Mouse (Mus musculus): ENCODE data around the gene BC048403.
A peak's percentile ranks its signal among the peaks of the same experiment; 100 is the strongest.

BC048403 gene

GRCm38 (mm10) chr10:121755822-121756221 lies 16.1 kb downstream of the BC048403 start:
- DNase-seq (ENCODE audit: inconsistent age in 2 of 2, low spot score in 1 of 2), result no peak

DNA sequence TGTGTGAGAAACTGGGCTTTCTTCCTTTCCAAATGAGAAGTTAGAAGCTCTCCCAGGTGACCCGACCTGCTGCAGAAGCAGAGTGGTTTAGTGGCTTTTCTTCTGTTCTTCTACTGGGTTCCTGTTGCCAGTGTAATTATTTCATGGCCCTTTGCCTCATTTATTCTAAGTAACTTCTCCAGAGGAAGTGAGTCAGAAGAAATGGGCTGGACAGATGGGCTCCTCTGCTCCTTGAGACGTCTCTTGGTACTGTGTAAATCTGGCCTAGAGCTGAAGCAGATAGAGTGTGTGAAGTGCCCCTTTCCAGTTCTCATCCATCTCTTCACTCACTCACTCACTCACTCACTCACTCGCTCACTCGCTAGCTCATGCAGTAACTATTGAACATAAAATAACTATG lies 16.9 kb downstream of the BC048403 start:
- no peak for DNase-seq (ENCODE audit: inconsistent age in 2 of 2, low spot score in 1 of 2)

DNA sequence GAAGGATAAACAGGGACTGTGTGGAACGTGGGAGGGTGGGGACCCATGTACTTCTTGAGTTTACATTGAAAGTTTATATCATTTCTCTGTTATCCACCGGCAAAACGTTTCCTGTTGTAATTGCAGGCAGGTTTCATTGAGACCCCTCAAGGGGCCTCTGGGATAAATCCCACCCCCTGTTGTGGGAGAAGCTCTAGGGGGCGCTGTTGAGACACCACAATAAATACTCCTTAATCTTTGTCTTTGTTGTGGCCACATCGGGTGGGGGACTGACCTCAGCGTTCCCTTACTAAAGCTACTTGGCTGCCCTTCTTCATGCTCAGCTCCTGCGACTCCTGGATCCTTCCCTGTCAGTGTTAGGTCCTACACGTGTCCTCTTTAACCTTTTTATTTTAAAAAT lies 19.4 kb downstream of the BC048403 start:
- DNase-seq (ENCODE audit: inconsistent age in 2 of 2, low spot score in 1 of 2), result peak in 1 of 2 experiments; percentile 44

- no peak for DNase-seq (ENCODE audit: inconsistent age in 2 of 2, low spot score in 1 of 2)
These were observed 22.4 kb downstream of the BC048403 start for GRCm38 (mm10) chr10:121762141-121762540.

DNA sequence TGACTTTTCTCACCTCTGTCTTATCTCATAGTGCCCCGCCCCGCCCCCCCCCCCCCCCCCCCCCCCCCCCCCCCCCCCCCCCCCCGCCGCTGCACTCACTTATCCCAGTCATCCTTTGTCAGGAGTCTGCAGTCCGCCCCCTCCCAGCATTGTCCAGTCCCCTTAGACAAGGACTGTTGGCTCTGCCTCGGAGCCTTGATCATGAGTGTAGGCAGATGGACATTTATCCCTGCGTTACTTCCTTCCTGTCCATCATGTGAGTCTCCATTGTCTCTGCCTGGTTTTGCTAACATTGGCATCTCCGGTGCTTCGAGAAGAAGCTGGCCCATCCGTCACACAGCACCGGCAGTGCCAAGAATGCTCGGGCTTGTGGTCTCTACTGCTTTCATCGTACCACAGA lies 23.5 kb downstream of the BC048403 start:
- no peak for DNase-seq (ENCODE audit: inconsistent age in 2 of 2, low spot score in 1 of 2)

GRCm38 (mm10) chr10:121764469-121765173 lies 24.9 kb downstream of the BC048403 start:
- DNase-seq (ENCODE audit: inconsistent age in 2 of 2, low spot score in 1 of 2), result no peak

DNA sequence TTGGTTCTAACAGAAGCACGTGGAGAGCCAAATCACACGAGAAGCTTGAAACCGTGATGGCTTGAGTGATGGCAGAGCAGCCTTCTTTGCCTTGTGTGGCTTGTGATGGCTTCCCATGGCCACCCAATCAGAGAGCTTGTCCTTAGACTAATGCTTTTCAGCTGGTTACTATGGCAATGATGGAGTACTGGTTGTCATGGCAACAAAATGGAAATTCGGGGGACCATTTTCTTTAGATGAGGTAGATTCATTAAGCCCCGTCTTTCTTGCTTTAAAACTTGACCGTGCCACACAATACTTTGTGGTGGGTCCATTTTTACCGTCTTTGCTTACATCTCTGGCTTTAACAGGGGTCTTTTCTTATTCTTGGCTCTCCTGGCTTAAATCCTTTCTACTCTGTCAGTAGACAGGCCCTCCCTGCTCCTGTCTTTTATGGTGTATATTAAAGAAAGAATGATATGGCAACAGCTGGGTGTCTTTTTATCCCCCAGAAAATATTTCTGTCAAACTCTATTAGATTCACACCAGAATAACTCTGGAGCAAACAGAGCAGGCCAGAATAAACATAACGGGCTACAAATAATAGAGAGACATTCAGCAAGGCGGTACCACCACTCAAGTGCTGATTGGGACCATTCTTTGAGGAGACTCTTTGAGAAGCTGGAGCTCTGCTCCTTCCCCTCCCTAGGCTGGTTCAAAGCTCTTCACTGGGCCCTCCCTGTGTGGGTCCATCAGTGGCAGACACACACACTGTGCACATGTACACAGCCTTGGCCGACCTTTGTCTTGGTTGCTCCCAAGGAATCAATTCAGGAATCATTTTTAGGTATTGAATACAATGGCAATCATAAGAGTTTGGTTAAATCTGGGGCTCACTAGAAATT lies 25.7 kb downstream of the BC048403 start:
- no peak for DNase-seq (ENCODE audit: inconsistent age in 2 of 2, low spot score in 1 of 2)

GRCm38 (mm10) chr10:121767295-121767694 lies 27.6 kb downstream of the BC048403 start:
- peak in 1 of 2 experiments; percentile 43 for DNase-seq (ENCODE audit: inconsistent age in 2 of 2, low spot score in 1 of 2)

- DNase-seq (ENCODE audit: inconsistent age in 2 of 2, low spot score in 1 of 2), result no peak
These were observed 30.0 kb downstream of the BC048403 start for GRCm38 (mm10) chr10:121769711-121770110.

DNA sequence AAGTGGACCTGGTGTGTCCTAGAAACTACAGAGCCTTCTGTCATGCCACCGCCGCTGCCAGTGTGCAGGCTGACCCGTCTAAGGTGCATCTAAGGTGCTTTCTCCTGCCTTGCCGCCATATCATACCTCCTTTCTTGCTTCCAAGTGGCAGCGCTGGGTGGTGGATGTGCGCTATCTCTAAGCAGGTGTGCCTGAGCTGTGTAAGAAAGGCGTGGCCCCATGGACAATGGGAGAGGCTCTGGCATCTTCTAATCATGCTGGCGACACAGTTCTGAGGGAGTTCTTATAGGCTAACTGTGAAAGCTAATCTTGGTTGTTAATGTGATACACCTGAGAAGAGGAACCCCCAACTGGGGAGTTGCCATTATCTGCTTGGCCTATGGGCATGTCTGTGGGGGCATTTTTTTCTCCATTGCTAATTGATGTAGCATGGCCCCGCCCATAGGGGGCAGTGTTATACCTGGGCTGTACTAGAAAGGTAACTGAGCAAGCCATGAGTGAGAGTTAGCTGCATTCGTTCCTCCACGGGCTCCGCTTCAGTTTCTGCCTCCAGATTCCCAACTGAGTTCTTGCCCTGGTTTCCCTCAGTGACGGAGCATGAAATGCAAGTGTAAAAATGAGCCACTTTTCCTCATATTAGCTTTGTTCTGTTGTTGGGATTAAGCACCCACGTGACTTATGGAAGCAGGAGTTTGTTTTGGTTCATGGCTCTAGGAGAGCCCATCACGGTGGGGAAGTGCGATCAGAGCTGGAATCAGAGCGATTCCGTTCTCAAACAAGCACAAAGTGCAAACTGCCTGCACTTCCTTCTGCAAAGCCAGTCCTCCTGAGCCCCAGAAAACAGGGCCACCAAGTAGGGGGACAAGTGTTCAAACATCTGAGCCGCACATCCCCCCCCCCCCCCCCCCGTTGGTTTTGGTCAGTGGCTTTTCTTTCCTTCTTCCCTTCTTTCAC lies 31.2 kb downstream of the BC048403 start:
- DNase-seq (ENCODE audit: inconsistent age in 2 of 2, low spot score in 1 of 2), result peak in 1 of 2 experiments; percentile 62

GRCm38 (mm10) chr10:121773813-121774212 lies 34.1 kb downstream of the BC048403 start:
- no peak for DNase-seq (ENCODE audit: inconsistent age in 2 of 2, low spot score in 1 of 2)

DNA sequence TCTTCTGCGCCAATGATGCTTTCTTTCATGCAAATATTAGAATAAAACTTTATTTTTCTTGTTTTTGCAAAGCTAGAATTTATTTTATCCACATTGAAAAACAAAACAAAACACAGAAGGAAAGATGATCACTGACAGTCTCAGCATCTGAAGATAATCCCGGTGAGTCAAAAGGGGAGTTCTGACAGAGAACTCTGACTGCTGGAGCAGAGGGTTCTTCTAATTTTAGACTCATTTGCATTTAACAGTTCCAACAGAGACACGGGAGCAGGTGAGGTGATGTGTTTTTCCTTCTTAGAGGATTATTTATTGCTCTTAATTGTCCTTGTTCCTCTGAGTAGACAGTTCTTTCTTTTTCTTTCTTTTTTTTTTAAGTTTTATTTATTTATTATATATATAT lies 36.3 kb downstream of the BC048403 start:
- no peak for DNase-seq (ENCODE audit: inconsistent age in 2 of 2, low spot score in 1 of 2)

DNA sequence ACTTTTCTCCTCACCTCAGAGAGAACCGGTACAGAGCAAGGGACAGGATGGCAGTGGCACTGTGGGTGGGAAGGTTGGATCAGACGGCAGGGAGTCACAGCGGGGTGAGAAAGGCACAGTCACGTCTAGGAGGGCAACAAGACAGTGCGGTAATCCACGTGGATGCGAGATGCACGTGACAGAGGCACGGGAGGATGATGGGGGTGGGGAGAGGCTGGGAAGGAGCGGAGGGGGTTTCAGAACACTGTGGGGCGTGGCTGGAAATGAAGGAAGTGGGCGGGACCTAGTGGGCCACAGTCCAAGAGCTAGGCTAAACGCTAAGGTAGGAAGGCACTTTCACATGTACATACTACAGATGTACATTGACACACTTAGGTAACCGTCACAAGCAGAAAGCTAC lies 41.4 kb downstream of the BC048403 start:
- no peak for DNase-seq (ENCODE audit: inconsistent age in 2 of 2, low spot score in 1 of 2)

- peak; percentile 15 to 85 for DNase-seq (ENCODE audit: inconsistent age in 2 of 2, low spot score in 1 of 2)
These were observed 48.8 kb downstream of the BC048403 start for GRCm38 (mm10) chr10:121788536-121788935.

DNA sequence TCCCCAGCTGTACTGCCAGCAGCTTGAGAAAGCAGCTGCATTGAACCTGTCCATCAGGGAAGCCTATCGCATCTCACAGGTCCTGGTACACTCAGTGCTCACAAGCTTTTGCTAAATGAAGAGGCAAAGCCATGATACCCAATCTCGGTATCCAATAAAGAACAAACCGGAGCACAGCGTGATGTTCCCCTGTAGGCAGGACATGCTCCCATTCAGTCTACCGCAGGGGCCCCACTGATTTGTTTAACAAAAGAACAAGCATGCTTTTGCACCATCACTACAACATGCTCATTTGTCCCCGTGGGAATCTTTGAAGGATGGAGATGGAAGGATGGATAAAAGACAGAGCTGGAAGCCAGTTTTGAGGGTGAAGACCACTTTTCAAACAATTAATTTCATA lies 50.3 kb downstream of the BC048403 start:
- DNase-seq (ENCODE audit: inconsistent age in 2 of 2, low spot score in 1 of 2), result no peak

DNA sequence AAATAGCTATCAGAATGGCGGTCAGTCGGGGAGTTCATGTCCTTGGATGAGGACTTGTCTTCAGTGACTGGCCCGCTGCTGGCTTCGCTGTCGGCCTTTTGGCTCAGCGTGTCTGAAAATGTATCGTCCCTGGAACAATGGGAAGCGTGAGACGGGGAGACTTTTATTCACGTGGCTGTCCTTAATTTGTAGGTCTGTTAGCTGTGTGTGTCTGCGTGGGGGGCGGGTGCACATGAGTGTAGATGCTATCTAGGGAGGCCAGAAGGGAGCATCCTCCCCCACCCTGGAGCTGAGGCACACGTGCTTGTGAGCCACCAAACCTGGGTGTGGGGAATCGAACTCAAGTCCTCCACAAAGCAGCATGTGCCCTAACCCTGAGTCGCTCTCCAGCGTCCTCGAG lies 52.9 kb downstream of the BC048403 start:
- no peak for DNase-seq (ENCODE audit: inconsistent age in 2 of 2, low spot score in 1 of 2)

- no peak for DNase-seq (ENCODE audit: inconsistent age in 2 of 2, low spot score in 1 of 2)
These were observed 54.7 kb downstream of the BC048403 start for GRCm38 (mm10) chr10:121794486-121794885.

DNA sequence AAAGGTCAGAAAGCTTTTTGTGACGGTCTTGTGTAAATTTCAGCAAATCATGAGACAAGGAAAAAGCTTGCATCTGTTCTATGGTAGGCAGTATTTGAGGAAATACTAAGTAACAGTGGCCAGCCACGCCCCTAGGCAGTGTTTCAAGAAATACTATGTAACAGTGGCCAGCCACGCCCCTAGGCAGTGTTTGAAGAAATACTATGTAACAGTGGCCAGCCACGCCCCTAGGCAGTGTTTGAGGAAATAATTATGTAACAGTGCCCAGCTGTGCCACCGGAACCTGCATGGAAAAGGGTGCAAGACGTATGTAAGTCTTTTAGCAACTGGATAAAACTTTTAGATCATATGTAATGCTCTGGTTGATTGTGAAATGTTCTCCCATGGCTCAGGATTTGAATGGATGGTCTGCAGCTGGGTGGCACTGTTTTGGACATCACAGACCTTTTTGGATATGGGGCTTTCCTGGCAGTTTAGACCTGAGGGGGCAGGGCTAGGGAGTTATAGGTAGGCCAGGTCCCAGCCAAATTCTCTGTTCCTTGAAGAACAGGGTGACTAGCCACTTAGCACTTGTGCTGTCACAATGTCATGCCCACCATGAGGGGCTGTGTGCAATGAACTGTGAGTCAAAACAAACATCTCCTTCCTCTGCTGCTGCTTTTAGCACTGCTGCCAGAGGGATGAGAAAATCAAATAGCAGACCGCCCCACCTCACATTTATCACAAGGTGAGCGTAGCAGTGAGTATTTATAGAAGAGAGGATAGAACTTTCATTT lies 56.5 kb downstream of the BC048403 start:
- peak in 1 of 2 experiments; percentile 40 for DNase-seq (ENCODE audit: inconsistent age in 2 of 2, low spot score in 1 of 2)

- DNase-seq (ENCODE audit: inconsistent age in 2 of 2, low spot score in 1 of 2), result no peak
These were observed 60.3 kb downstream of the BC048403 start for GRCm38 (mm10) chr10:121800041-121800440.

Data from adrenal gland, adult (tissue).